Mouse (Mus musculus): ENCODE measurements at regions not wholly inside any gene's neighbourhood (a gene's known extent, or its start where the extent isn't known, plus 50 kb on each side); places are given as distances from the start of the nearest gene placed in this dataset.

GRCm38 (mm10) chr16:31570311-31571139, 92.7 kb upstream of the Dlg1 start:
- no peak for TF ChIP-seq POLR2A (IDR thresholded peaks at IDR 0.05; ENCODE audit: insufficient read depth, low read length)
- TF ChIP-seq CTCF (IDR thresholded peaks at IDR 0.05; ENCODE audit: low read depth, low read length), result no peak

Measured in ES-Bruce4 (cell line).